Mouse (Mus musculus): Measurements from ENCODE around the gene Acbd5. TPM values are rescaled to one million over a fixed set of nuclear protein-coding genes. Genes with fewer than 3 reads are reported as not detected.

Acbd5 gene
- polyA plus RNA-seq, 1 experiment: 48.6 TPM

DNA sequence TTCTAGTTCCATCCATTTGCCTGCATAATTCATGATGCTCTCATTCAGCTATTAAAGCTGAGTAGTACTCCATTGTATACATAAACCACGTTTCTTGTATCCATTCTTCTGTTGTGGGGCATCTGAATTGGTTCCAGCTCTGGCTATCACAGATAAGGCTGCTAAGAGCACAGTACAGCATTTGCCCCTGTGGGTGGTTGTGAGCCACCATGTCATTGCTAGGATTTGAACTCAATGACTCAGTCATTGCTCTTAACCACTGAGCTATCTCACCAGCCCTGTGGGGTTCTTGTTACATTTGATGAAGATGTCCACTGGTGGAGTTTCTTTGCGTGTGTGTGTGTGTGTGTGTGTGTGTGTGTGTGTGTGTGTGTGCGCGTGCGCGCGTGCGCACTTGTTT, 16.6 kb downstream of the Acbd5 start:
- TF ChIP-seq CTCF (IDR thresholded peaks at IDR 0.05; ENCODE audit: borderline replicate concordance, insufficient read depth, low read length) (no peak), POLR2A (IDR thresholded peaks at IDR 0.05; ENCODE audit: low read depth, low read length) (no peak)
- Histone ChIP-seq H3K27ac (ENCODE audit: insufficient read depth, low read length) (no peak overlapping the region), H3K4me3 (ENCODE audit: insufficient read depth, low read length) (no peak overlapping the region), H3K4me1 (ENCODE audit: control insufficient read depth, insufficient read depth, low read length) (no peaks in the 10 kb centered on the region)

DNA sequence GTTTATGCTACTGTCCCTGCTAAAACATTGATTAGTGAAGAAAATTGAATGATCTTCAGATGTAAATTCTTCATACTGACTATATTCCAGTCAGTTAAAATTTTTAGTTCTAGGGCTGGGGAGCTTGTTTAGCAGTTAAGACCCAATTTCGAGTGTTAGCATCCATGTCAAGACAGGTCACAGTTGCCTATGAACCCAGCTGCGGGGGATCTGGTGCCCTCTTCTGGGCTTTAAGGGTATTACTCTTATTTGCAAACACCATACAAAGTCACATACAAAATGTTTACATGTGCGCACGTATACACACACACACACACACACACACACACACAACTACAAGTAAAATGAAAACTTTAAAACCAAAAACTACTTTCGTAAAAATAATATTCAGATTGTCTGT, 24.2 kb downstream of the Acbd5 start:
- no peak overlapping the region for H3K27ac ChIP-seq (ENCODE audit: insufficient read depth, low read length)
- no peak overlapping the region for H3K4me3 ChIP-seq (ENCODE audit: insufficient read depth, low read length)
- no peaks in the 10 kb centered on the region for H3K4me1 ChIP-seq (ENCODE audit: control insufficient read depth, insufficient read depth, low read length)
- no peak for TF ChIP-seq POLR2A (IDR thresholded peaks at IDR 0.05; ENCODE audit: low read depth, low read length)
- no peak for TF ChIP-seq CTCF (IDR thresholded peaks at IDR 0.05; ENCODE audit: borderline replicate concordance, insufficient read depth, low read length)

DNA sequence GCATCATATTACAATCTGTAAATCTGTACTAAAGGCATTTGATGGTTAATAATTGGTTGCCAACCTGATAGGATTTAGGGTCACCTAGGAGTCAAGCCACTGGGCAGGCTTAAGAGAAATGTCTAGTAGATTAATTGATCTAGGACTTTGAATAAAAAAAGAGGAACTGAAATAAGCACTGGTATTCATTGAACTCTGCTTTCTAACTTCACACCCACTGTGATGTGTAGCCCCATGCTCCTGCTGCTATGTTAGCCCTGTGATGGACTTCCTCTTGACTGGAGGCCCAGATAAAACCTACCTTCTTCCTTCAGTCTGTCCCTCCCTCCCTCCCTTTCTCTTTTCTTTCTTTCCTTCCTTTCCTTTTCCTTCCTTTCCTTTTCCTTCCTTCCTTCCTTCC, 29.1 kb downstream of the Acbd5 start:
- Histone ChIP-seq H3K4me3 (ENCODE audit: insufficient read depth, low read length) (no peak overlapping the region), H3K27ac (ENCODE audit: insufficient read depth, low read length) (no peak overlapping the region), H3K4me1 (ENCODE audit: control insufficient read depth, insufficient read depth, low read length) (no peaks in the 10 kb centered on the region)
- TF ChIP-seq CTCF (IDR thresholded peaks at IDR 0.05; ENCODE audit: borderline replicate concordance, insufficient read depth, low read length): no peak
- TF ChIP-seq POLR2A (IDR thresholded peaks at IDR 0.05; ENCODE audit: low read depth, low read length): no peak

DNA sequence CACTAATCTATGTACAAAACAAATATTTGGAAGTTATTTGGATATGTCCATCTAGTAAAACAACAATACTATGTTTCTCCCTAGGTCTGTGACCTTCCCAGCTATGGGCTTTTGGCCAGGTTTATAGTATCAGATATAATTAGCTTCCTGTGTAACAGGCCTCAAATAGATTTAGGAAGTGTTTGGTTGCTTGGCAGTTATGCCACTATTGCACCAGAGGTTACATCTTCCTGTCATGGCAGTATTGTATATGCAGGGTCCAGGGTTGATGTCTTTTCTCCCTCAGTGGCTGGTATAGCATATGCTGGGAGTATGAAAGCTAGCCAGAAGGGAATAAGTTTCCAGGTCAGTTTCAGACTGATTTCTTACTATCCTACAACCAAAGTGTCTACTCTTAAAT, 34.3 kb downstream of the Acbd5 start:
- no peak for TF ChIP-seq CTCF (IDR thresholded peaks at IDR 0.05; ENCODE audit: borderline replicate concordance, insufficient read depth, low read length)
- no peak for TF ChIP-seq POLR2A (IDR thresholded peaks at IDR 0.05; ENCODE audit: low read depth, low read length)
- Histone ChIP-seq H3K4me1 (ENCODE audit: control insufficient read depth, insufficient read depth, low read length) (no peaks in the 10 kb centered on the region), H3K27ac (ENCODE audit: insufficient read depth, low read length) (no peak overlapping the region), H3K4me3 (ENCODE audit: insufficient read depth, low read length) (no peak overlapping the region)

DNA sequence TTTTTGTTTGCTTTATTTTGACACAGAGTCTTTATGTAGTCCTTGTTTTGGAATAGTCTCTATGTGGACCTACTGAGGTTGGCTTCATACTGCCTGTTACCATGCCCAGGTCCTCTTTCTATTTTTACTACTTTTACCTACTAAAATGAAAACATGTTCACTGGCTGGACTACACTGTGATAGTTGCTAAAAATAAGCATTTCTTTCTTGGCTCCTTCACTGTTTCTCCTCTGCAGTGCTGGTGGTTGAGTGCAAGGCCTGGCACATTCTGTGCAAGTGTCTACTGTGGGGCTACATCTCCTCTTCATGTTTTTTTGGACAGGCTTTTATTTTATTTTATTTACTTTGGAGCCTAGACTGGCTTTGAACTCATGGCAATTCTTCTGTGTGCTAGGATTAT, 51.6 kb downstream of the Acbd5 start:
- TF ChIP-seq POLR2A (IDR thresholded peaks at IDR 0.05; ENCODE audit: low read depth, low read length): no peak
- no peak for TF ChIP-seq CTCF (IDR thresholded peaks at IDR 0.05; ENCODE audit: borderline replicate concordance, insufficient read depth, low read length)
- no peaks in the 10 kb centered on the region for H3K4me1 ChIP-seq (ENCODE audit: control insufficient read depth, insufficient read depth, low read length)
- H3K4me3 ChIP-seq (ENCODE audit: insufficient read depth, low read length): no peak overlapping the region
- H3K27ac ChIP-seq (ENCODE audit: insufficient read depth, low read length): no peak overlapping the region

DNA sequence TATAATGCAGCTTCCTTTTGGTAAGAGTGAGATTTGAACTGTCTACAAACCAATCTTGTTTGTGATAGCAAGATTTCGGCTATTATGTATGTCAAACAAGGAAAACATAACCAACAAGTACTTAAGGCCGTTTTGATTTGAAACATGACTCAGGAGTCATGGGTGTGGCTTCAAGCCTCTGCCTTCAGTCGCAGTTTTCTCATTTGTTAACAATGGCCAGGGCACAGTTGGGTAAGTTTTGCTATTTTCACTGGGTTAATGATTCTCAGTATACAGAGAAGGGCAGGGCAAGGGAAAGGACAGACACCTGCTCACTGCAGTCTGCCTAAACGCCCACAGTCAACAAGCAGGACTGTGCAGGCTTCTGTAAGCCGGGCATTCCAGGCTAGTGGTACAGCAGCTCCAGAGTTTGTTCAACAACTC, 87.2 kb downstream of the Acbd5 start:
- peak overlapping the region; percentile 24; the same call in 1 of the 2 replicates for H3K27ac ChIP-seq (ENCODE audit: insufficient read depth, low read length)
- H3K4me3 ChIP-seq (ENCODE audit: insufficient read depth, low read length): peak overlapping the region; percentile 92
- peaks cover 2% of the 10 kb centered on the region; the same call in 1 of the 2 replicates for H3K4me1 ChIP-seq (ENCODE audit: control insufficient read depth, insufficient read depth, low read length)
- no peak for TF ChIP-seq CTCF (IDR thresholded peaks at IDR 0.05; ENCODE audit: borderline replicate concordance, insufficient read depth, low read length)
- TF ChIP-seq POLR2A (IDR thresholded peaks at IDR 0.05; ENCODE audit: low read depth, low read length): no peak

DNA sequence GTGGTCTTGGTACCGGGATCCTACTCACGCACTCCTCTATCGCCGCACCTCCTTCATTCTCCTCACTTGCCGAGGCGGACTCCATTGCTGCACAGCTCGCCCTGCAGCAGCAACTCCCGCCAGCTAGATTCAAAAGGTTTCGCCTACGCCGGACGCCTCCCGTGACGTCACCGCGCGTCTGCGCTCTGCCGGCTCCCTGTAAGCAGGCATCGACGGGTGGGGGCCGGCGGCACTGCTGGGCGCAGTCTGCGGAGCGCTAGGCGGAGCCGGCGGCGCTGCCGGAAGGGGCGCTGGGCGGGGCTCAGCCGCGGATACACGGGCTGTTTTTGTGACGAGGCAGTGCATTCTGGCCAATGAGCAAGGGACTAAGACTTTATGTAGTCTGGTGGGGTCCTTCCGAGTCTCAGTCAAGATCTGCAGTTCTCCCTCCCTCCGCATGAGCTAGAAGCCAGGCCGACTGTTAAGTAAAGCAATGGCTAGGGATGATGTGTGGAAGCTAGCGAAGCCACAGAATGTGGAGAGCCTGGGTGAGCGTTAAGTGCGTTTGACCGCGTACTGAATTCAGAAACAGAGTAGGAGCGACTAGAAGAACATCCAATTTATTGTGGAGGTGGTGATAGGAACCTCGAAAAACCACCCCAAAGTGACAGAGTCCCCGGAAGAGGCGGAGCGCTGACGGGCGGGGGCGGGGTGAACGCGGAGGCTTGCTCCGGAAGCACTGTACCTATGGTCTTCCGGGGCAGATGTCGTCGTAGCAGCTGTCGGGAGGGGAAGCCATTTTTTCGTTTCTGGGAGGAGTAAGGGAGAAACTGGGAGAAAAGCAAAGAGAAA, 88.0 kb downstream of the Acbd5 start, which contains the start of the genes Mastl and Yme1l1:
TSS of gene Mastl (minus strand) at position 248 of the 831 bp plus-strand sequence.
TSS of gene Yme1l1 (plus strand) at position 593 of the 831 bp plus-strand sequence.
- H3K4me1 ChIP-seq (ENCODE audit: control insufficient read depth, insufficient read depth, low read length): peaks cover 2% of the 10 kb centered on the region; the same call in 1 of the 2 replicates
- peak; percentile 76 for TF ChIP-seq POLR2A (IDR thresholded peaks at IDR 0.05; ENCODE audit: low read depth, low read length)
- TF ChIP-seq CTCF (IDR thresholded peaks at IDR 0.05; ENCODE audit: borderline replicate concordance, insufficient read depth, low read length): no peak
- peak within 1 kb of the TSS; percentile 96 for H3K27ac ChIP-seq (ENCODE audit: insufficient read depth, low read length)
- peak within 1 kb of the TSS; percentile 98 for H3K4me3 ChIP-seq (ENCODE audit: insufficient read depth, low read length)

DNA sequence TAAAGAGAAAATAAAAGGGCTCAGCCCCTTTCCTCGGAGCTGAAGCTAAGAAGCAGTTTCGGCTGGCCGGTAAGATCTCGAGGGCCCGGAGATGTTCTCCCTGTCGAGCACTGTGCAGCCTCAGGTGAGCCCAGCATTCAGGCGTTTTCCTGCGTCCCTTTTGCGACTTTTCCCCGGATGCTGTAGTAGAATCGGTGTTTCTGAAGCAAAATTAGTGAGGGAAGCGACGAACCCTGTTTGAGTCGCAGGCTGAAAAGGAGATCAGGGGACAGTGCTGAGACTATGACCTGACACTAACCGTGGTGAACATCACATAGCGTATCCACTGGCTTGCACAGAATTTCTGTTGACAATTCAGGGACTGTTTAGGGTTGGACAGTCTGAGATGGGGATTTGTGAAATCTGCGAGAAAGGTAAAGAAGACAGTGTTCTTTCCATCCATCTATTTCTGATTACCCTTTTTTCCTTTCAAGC, 88.7 kb downstream of the Acbd5 start:
- Histone ChIP-seq H3K4me1 (ENCODE audit: control insufficient read depth, insufficient read depth, low read length) (peaks cover 2% of the 10 kb centered on the region; the same call in 1 of the 2 replicates), H3K4me3 (ENCODE audit: insufficient read depth, low read length) (peak overlapping the region; percentile 98), H3K27ac (ENCODE audit: insufficient read depth, low read length) (peak overlapping the region; percentile 81)
- TF ChIP-seq POLR2A (IDR thresholded peaks at IDR 0.05; ENCODE audit: low read depth, low read length) (0 out of 2 replicates have a peak, but pooled peaks have one; percentile 6), CTCF (IDR thresholded peaks at IDR 0.05; ENCODE audit: borderline replicate concordance, insufficient read depth, low read length) (no peak)

Other genes with a start within 250 kb of the Acbd5 start
- 10.7 and 15.1 TPM in 2 replicates for gene Pdss1, start 172.6 kb upstream of the Acbd5 start, polyA plus RNA-seq (2011; ENCODE audit: insufficient read length, low read depth, missing spikeins)
- gene Abi1, start 27.9 kb upstream of the Acbd5 start, polyA plus RNA-seq (2011; ENCODE audit: insufficient read length, low read depth, missing spikeins): 135 TPM in 2 replicates
- 17.4 and 20.5 TPM in 2 replicates for gene Mastl, start 87.9 kb downstream of the Acbd5 start, polyA plus RNA-seq (2011; ENCODE audit: insufficient read length, low read depth, missing spikeins)
- 94.2 and 102 TPM in 2 replicates for gene Yme1l1, start 88.2 kb downstream of the Acbd5 start, polyA plus RNA-seq (2011; ENCODE audit: insufficient read length, low read depth, missing spikeins)
- gene 4931423N10Rik, start 139.3 kb downstream of the Acbd5 start, polyA plus RNA-seq (2011; ENCODE audit: insufficient read length, low read depth, missing spikeins): not detected in 2 replicates